Mouse (Mus musculus) cerebellum, adult 8-10 months (tissue): ENCODE results near the gene Hmgb1.

Experiments used
- DNase-seq: peaks from one replicate; pipeline ENCODE4 v3.0.0; 2022

Gene Hmgb1

GRCm38 (mm10) chr5:149016261-149016660 lies 168.0 kb downstream of the Hmgb1 start:
- DNase-seq = no peak

DNA sequence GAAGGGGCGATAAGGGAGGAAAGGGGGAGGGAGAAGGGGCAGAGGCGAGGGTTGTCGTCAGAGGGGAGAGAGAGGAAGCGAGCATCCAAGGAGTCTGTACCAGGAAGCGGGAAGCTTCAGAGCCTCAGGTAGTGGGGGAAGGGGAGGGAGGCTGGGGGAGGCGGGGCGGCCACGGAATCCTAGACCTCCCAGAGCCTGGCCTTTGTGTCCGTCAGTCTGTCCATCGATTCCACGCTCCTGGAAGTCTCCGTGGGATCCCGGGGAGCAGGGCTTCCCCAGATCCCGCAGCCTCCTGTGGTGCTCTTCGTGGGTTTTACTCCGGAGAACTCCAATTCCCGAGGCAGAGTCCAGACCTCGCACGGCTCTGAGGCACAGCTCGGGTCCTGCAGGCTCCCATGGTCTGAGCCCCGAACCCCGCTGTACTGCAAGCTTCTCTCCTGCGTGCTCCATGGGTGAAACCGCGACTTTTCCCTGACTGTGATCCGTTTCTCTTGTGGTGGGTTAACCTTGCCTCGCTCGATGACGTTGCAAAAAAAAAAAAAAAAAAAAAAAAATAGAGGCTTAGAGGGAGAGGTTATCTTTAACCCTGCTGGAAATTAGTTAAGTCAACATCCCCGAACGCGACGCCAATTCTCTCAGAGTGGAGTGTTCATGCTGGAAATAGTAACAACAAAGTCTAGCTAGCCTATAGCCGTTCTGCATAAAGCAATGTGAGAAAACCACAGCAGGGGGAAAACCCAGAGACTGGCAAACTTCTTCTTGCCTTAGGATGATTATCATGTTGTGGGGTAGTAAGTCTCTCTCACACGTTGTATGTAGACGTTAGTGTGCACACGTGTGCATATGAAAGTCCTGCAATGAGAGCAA lies 168.7 kb downstream of the Hmgb1 start:
- DNase-seq = no peak

- no peak for DNase-seq
Observed at GRCm38 (mm10) chr5:149014600-149015268, 169.6 kb downstream of the Hmgb1 start.

GRCm38 (mm10) chr5:149013817-149014508 lies 170.3 kb downstream of the Hmgb1 start:
- no peak for DNase-seq

GRCm38 (mm10) chr5:149009111-149009510 lies 175.2 kb downstream of the Hmgb1 start:
- DNase-seq = no peak

GRCm38 (mm10) chr5:149007295-149007646 lies 177.0 kb downstream of the Hmgb1 start:
- DNase-seq = no peak

DNA sequence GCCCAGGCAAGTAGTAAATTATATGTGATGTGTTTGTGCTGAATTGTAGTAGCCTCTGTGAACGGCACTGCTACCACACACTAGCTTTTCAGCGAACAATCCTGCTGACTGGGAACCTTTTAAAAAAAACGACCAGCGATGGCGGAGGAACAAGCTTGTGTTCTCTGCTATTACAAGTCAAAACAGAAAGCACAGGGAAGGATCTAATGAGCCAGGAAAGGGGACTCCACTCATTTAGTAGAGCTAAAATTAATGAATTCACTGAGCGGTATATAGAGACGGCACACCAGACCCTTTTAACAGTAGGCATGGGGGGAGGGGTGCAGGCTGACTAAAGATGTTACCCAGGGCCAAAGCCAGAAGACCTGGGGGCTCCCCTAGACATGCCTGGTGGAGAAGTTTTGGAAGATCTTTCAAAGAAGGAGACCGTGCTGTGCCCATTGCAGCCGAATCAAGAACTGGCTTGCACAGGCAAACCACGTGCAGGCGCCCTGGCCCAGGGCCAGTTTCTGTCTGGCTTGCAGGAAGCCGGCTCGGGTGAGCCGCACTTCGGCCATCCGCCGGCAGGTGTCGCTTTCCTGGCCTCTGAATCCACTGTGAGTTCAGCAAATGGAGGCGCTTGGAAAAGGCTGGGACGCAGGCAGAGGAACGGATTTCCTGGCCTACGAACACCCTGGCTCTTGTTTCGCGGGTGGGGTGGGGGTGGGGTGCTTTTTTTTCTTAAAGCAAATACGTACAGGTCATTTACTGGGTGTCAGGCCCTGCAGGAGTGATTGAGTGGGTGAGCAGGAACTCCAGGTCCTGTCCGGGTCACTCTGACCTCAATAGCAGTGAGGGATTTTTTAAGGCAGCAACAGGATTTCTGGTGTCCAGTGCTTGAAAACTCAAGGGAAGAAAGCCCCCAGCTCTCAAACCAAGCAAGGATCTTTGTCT lies 177.7 kb downstream of the Hmgb1 start:
- peak; percentile 100 for DNase-seq

GRCm38 (mm10) chr5:149005701-149006361 lies 178.5 kb downstream of the Hmgb1 start:
- no peak for DNase-seq

DNA sequence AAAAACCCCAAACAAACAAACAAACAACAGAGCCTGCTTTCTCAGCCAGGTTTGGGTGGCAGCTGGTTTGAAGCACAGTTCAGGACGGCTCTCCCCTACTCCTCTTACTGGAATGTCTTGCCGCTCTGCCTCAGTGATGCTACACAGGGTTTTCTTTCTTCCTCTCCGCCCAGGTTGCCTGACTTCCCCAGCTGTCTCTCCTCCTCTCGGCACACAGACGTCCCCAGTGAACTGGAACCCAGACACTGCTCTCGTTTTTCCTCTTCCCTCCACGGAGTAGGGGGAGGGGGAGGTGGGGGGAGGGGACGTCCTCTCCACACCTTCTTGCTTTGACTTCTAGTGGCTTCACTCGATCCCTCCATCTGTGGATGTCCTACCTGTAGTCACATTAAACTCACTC lies 179.2 kb downstream of the Hmgb1 start:
- no peak for DNase-seq

DNA sequence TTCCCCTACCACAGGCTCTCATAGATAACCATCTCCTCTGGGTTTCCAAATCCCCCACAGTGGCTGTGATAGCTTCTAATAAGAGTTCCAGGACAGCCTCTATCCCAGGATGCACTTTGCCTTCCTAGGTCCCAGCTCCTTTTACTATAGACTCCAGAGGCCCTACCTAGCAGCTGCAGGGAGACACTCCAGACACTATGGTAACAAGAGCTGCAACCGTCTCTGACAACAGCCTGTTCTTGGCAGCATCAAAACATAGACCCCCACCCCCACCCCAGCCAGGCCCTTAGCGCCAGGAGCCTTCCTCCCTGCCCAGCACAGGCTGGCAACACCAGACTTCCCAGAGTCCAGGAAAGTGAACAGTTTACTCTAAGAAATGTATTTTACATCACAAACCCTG lies 181.2 kb downstream of the Hmgb1 start:
- DNase-seq = no peak

DNA sequence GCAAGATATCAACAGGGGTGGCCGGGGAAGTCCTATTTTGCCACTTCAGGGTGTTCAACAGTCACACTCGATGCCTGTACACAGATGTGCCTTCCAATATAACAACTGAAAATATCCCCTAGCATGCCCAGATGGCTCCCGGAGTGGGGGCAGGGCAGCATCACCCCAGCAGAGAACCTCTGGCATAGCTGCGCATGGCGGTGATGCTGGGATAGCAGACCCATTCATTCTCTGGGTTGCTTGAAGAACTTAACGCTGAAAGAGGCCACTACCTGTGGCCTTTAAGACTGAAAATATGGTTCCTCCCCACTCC lies 181.5 kb downstream of the Hmgb1 start:
- DNase-seq = no peak

DNA sequence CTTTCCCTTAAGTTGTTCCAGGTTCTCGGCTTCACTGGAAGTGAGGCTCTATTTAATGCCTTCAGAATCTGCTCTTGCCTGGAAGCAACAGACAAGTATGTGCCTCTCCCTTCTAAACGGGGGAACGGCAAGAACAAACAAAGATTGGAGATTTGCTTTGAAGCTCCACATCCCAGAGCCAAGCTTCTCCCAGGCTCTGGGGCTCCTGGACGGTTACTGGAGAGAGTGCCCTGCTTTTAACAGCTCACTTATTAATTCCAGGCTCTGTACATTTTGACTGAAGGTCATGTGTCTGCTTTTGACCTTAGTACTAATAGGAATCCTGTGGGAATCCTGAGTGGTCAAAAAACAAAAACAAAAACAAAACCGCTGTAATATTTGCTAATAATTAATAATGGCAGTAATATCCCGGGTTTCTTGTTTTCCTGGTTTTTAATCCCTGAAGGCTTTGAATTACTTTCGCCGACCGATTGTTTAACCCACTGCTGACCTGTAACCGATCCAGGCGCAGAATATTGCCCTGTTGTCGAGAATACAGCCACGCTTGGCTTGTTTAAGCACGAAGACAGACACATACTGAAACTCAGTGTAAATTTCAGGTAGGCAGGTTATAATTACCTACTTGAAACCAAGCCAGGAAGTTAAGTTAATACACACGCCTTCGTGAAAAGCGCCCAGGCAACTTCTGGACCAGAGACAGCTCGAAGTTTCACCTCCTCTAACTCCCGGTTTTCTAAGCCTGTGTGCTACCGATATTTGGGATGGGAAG lies 182.1 kb downstream of the Hmgb1 start:
- no peak for DNase-seq

GRCm38 (mm10) chr5:148999802-149000201 lies 184.5 kb downstream of the Hmgb1 start:
- no peak for DNase-seq

DNA sequence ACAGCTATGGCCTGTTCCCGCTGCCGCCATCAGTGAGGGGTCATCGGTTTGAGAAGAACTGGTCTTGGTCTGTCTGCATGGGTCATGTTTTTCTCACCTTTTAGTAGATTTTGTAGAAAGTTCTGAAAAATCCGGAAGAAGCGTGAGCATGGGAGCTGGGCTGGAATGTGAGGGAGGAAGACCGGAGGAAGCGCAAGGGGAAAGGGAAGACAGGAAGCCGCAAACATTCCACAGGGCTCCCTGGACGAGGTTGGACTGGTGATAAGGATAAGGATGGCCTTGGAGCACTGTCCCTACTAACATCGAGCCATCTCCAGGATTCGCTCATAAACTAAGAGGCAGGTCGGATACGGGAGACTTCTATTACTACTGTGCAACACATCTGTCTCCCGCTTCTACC lies 185.8 kb downstream of the Hmgb1 start:
- DNase-seq = no peak

DNA sequence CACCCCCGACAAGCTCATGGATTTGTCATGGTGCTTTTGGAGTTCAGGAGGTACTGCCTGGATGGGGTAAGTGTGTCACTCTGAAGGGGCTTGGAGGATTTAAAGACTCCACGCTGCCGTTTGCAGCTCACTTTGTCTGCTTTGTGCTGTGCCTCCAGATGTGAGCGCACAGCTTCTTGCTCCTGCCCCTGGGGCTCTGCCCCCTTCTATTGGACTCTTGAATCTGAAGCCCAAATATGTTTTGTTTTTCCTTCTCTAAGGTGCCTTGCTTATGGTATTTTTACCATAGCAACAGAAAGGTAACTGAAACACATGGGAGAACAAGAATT lies 187.6 kb downstream of the Hmgb1 start:
- DNase-seq = no peak
